Mouse (Mus musculus) olfactory bulb, adult 2 months (tissue): ENCODE results near the gene Ccdc42.

Source experiments
- CTCF ChIP-seq: fragments of 200-500 bp; IDR thresholded peaks from 2 replicates; pipeline ENCODE4 v1.5.1; 2012; ENCODE audit warnings: low read depth, mild to moderate bottlenecking, low read length, moderate library complexity; ENCODE audit not compliant: insufficient read depth
- POLR2A ChIP-seq: fragments of 200-500 bp; IDR thresholded peaks from 2 replicates; pipeline ENCODE4 v1.6.1; 2012; ENCODE audit warnings: mild to moderate bottlenecking, low read depth, low read length, moderate library complexity; ENCODE audit not compliant: insufficient read depth

DNA sequence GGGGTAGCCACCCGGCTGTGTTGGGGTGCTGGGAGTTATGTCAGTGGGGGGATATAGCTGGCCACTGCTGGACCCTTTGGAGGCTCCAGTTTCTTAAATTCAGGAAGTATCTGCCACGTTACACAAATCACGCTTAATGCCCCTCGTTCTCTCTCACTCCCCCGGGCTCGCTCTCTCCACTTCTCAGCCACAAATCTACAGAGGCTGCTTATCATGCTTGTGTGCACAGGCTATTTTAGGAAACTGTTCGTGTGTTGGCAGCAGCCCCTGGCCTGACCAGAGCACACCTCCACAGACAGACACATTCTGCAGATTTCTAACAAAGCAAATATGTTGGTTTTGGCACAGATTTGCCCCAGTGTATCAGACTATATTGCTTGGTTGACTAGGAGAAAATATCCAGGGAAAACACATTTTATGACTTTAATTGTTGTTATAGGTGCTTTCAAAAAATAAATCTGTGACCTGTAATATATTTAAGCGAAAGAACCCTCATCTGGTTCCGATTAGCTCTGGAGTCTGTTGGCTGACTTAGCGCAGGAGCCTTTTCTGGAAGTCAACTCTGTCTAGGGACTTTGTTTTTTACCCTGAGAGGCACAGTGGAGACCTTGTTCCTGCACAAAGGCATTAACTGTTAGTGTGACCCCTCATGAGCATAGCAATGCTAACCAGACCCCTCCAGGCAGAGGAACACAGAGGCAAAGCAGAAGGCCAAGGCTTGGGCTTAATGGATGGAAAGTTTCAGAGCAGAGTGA, 51.2 kb downstream of the Ccdc42 start:
- TF ChIP-seq CTCF (no peak), POLR2A (no peak)
